Mouse (Mus musculus): ENCODE data around the gene Vmn1r11. TPM values are rescaled to one million over a fixed set of nuclear protein-coding genes. Genes with fewer than 3 reads are reported as not detected.

The Vmn1r11 gene
- not detected for total RNA-seq (2021)
- long read RNA-seq, experiment 1: 0 reads
- long read RNA-seq, experiment 2: 0 reads

GRCm38 (mm10) chr6:57133155-57133554 is at the start of gene Vmn1r11:
TSS of gene Vmn1r11 (plus strand) at chr6:57133455.
- no peak for DNase-seq

- DNase-seq: no peak
Measured at GRCm38 (mm10) chr6:57106358-57106757, 26.9 kb upstream of the Vmn1r11 start.

GRCm38 (mm10) chr6:57109154-57109553 is 24.1 kb upstream of the Vmn1r11 start, which contains the start of gene Vmn1r10:
TSS of gene Vmn1r10 (plus strand) at chr6:57109454.
- DNase-seq: no peak

GRCm38 (mm10) chr6:57156619-57157018 is 23.4 kb downstream of the Vmn1r11 start, which contains the start of gene Vmn1r12:
TSS of gene Vmn1r12 (plus strand) at chr6:57156919.
- no peak for DNase-seq

Other genes with a start within 250 kb of the Vmn1r11 start
- gene Nt5c3, start 209.5 kb upstream of the Vmn1r11 start, total RNA-seq (2021): 10 to 100 TPM; 48.6 to 69.3 TPM
- under 1 TPM in 1 of 2 experiments, not detected in 1; 0.21 TPM for gene Vmn1r4, start 209.4 kb upstream of the Vmn1r11 start, total RNA-seq (2021)
- gene Vmn1r5, start 163.2 kb upstream of the Vmn1r11 start, total RNA-seq (2021): not detected
- not detected for gene Vmn1r6, start 136.2 kb upstream of the Vmn1r11 start, total RNA-seq (2021)
- gene Vmn1r7, start 108.1 kb upstream of the Vmn1r11 start, total RNA-seq (2021): not detected
- not detected for gene Vmn1r8, start 101.2 kb upstream of the Vmn1r11 start, total RNA-seq (2021)
- not detected for gene Vmn1r9, start 66.7 kb upstream of the Vmn1r11 start, total RNA-seq (2021)
- not detected for gene Vmn1r10, start 24.0 kb upstream of the Vmn1r11 start, total RNA-seq (2021)
- not detected for gene Vmn1r12, start 23.5 kb downstream of the Vmn1r11 start, total RNA-seq (2021)
- gene Vmn1r13, start 69.8 kb downstream of the Vmn1r11 start, total RNA-seq (2021): not detected
- gene Vmn1r14, start 98.2 kb downstream of the Vmn1r11 start, total RNA-seq (2021): not detected
- gene Vmn1r15, start 124.5 kb downstream of the Vmn1r11 start, total RNA-seq (2021): not detected
- not detected for gene Vmn1r16, start 196.0 kb downstream of the Vmn1r11 start, total RNA-seq (2021)
- gene Vmn1r17, start 230.3 kb downstream of the Vmn1r11 start, total RNA-seq (2021): not detected